Mouse (Mus musculus): ENCODE results near the gene Nup160.

Gene Nup160

GRCm38 (mm10) chr2:90745053-90745678, 68.2 kb downstream of the Nup160 start, which contains the start of gene Fnbp4:
Gene Fnbp4 (plus strand): TSS chr2:90745370.
- DNase-seq (ENCODE audit: low spot score in 2 of 2) = peak; percentile 97 to 99

- DNase-seq (ENCODE audit: low spot score in 2 of 2) = no peak
Observed at GRCm38 (mm10) chr2:90745740-90746537, 68.9 kb downstream of the Nup160 start.

- DNase-seq (ENCODE audit: low spot score in 2 of 2) = no peak
Observed at GRCm38 (mm10) chr2:90746538-90746865, 69.5 kb downstream of the Nup160 start.

GRCm38 (mm10) chr2:90747131-90747530, 70.1 kb downstream of the Nup160 start:
- no peak for DNase-seq (ENCODE audit: low spot score in 2 of 2)

- no peak for DNase-seq (ENCODE audit: low spot score in 2 of 2)
Observed at GRCm38 (mm10) chr2:90749676-90750459, 72.9 kb downstream of the Nup160 start.

- no peak for DNase-seq (ENCODE audit: low spot score in 2 of 2)
Observed at GRCm38 (mm10) chr2:90753565-90753964, 76.5 kb downstream of the Nup160 start.

- DNase-seq (ENCODE audit: low spot score in 2 of 2) = no peak
Observed at GRCm38 (mm10) chr2:90754188-90754587, 77.2 kb downstream of the Nup160 start.

GRCm38 (mm10) chr2:90765123-90765522, 88.1 kb downstream of the Nup160 start:
- DNase-seq (ENCODE audit: low spot score in 2 of 2) = no peak

- no peak for DNase-seq (ENCODE audit: low spot score in 2 of 2)
Observed at GRCm38 (mm10) chr2:90781323-90781722, 104.3 kb downstream of the Nup160 start.

GRCm38 (mm10) chr2:90781938-90782337, 104.9 kb downstream of the Nup160 start:
- no peak for DNase-seq (ENCODE audit: low spot score in 2 of 2)

- peak in 1 of 2 experiments; percentile 18 for DNase-seq (ENCODE audit: low spot score in 2 of 2)
Observed at GRCm38 (mm10) chr2:90782458-90782857, 105.4 kb downstream of the Nup160 start, which contains the start of gene Agbl2. Gene Agbl2 (plus strand): TSS chr2:90782727.

- DNase-seq (ENCODE audit: low spot score in 2 of 2) = no peak
Observed at GRCm38 (mm10) chr2:90782901-90783486, 106.0 kb downstream of the Nup160 start.

Measured in frontal cortex, postnatal 10 days (tissue).